Mouse (Mus musculus) cerebellum, postnatal 14 days (tissue): ENCODE results near the gene Carmil1.
A peak's percentile ranks its signal among the peaks of the same experiment; 100 is the strongest.

ENCODE experiments used
- DNase-seq, 2 experiments: peaks; one replicate each; pipeline ENCODE4 v3.0.0; 2021; ENCODE audit warnings: mixed read lengths in 2 of 2

Gene Carmil1

DNA sequence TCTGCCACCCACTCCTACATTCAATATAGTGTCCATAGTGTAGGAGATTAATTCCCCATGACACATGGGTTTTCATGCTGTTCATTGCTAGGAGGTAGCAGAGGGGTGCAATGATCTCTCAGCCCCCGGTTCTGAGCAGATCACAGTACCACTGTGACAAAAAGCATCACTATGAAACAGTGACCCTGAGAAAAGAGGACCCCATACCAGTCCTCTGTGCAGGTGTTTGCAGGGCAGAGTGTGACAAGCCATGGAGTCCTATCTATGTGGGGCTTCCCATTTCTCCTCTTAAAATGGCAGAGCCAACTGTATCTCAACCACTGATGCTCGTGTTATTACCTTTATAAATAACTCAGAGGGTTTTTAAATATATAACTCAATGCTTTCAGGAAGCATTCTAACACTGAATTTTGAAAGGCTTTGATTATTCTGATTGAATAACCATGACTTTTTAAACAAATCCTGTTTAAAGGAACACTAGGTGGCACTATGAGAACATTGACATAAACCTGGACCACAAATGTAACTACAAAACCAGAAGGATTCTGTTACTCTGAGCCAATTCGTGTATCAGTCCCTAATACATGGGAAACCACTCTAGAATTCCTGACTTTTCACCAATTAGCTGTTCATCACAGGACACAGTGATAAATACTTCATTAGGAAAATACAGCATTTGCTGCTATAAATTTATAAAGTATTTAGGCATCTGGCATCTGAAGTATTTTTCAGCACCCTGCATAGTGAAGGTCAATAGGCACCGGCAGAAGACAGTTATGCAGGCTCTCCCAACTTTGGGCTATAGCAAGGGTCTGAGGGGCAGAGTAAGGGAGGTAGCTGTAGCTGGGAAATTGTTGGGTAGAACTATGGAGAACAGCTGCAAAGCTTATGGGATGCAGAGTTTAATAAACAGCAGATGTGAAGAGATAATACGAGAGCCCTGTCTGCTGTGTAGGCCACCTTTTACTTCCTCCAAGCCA, 253.1 kb downstream of the Carmil1 start:
- peak in 1 of 2 experiments; percentile 15 for DNase-seq

DNA sequence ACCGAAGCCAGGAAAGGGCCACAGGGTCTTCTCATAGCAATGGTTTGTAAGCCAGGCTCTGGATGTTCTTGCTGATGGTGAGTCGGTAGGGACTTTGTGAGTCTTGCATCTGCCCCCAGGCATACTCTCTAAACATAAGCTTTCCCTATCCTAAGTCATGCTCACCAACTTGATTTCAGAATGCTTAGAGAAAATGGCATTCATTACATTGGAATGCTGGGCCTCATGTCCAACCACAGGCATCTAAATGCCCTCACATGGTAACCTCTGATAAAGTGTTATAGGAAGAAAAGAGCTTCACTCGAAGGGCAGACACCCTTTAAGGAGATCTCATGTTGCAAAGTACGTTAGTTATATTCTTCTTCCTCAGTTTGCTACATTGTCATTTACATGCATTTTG, 262.1 kb downstream of the Carmil1 start:
- no peak for DNase-seq

DNA sequence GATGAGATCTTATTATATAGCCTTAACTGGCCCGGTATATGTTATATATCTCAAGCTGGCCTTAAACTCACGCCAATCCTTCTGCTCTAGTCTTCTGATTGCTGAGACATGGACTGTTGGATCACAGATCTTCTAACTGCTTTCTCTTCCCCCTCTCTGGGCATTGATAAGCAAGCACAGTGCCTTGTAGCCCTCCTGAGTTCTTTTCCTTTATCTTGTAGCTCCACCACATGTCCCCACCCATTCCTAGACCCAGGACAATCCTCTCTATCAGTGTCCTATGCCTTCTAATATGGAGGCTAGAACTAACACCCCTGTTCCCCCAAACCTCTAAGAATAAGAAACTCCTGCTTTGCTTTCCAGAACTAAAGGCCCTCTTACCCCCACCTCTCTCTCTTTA, 275.1 kb downstream of the Carmil1 start:
- no peak for DNase-seq

DNA sequence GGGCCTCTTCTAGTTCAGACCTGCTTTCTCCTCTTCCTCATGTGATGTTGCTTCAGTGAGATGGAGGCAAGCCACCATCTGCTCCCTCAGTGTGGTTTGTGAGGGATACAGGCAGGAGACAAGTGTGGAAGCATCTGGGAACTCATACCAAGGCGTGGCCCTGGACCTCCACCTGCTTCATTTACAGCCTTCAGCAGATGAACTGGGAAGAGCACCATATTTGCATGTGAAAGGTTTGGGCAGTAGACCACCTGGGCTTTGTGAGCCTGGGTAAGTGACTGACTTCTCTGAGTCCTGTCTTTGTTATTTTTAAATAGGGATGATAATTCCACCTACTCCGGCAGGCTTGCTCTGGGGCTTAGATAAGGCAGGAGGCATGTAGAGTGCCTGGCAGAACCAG, 278.8 kb downstream of the Carmil1 start:
- DNase-seq, result no peak

DNA sequence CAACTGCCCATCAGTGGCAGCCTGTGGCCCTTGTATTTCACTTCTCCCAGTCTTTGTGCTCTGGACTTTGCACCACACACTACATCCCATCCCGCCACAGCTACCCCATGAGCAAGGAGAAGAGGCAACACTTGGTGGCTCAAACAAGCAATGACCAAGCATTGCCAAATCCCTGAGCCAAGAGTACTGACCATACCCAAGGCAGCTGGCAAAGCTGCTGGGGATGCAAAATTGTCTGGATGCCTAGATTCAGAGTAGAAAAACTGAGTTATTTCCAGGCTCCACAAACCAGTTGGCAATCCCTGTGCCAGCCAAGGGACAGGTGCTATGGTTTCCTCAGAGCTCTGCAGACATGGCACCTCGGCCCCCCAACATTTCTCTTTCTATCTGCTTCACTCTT, 279.5 kb downstream of the Carmil1 start:
- peak; percentile 43 to 58 for DNase-seq

DNA sequence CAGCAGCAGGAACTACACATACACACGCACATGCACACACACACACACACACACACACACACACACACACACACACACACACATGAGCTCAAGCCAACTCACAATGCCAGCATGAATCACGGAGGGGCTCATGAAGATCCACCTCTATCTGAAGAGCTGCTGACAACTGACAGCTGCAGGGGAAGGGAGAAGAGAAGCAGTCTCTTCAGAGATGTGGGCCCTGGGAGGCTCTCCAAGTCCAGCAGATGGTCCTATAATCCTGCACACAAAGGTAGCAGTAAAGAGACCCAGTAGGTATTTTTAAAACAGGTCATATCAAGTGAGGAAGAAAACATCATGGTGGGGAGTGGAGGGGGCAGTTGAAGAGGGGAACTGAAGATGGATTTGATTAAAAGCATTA, 281.8 kb downstream of the Carmil1 start:
- peak; percentile 48 to 70 for DNase-seq

DNA sequence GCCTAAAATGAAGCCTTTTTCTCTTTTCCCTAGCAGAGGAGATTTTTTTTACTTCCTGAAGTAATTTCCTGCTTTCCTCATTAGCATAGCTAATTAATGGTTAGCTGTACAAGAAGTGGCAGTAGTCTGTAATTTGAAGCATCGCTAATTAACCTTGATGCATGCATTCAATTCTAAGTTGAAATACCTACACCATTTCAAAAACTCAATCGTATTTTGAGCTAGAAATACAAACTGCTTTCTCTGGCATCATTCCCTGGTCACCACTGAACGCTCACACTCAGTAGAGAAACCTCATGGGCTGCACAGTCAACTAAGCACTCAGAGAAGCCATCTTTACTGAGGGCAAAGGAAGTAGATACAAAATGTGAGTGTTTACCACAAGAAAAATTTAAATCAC, 285.8 kb downstream of the Carmil1 start:
- no peak for DNase-seq

DNA sequence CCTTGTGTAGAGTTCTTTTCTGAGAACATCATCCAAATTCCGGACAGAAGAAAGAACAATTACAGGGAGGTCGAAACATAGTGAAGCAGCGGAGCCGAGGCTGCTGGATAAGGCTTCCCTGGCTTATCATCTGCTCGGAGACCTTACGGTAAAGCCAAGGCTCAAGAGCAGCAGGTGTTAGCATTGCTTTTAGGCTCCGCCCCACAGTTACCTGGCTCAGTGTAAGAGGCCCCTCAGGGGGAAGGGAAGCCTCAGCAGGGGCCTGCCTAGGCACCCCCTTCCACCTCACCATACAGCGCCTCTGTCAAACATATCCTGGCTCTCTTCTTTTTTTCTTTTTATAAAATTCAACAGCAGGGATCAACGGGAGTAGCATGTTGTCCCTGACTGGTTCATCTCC, 286.6 kb downstream of the Carmil1 start:
- no peak for DNase-seq

DNA sequence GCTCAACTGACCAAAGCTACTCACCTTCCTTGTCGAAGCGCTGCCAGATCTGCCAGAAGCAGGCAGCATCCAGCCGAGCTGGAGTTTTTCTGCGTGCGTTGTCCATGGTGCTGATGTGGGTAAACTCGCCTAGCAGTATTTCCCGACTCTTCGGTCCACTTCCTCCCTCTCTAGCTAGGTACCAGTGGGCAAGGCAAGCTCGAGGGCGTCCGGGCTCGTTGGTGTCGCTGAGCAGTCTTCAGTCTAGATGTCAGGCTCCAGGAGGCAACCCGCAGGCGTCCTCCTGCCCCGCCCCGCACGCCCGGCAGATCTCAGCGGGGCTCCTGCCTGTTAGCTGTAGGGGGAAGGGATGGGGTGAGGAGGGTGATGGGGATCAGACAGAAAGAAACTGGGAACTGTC, 289.7 kb downstream of the Carmil1 start, which contains the start of gene Scgn:
Scgn (minus strand) TSS at position 287 of the 400 bp plus-strand sequence.
- peak; percentile 13 to 24 for DNase-seq

DNA sequence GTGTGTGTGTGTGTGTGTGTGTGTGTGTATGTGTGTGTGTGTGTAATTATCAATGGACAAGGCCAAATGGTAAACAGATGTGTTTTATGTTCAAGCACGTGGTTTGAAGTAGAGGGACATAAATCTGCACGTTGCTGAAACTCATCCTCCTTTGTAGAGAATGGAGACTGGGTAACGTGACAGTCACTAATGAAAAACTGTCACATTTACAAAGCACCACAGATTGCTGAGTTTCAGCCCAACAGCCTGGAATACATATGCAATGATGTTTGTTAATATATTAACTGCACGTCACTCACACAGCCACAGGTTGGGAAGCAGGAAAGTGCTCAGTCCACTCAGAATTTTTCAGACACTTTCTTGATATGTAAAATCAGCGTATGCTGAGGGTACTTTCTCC, 290.1 kb downstream of the Carmil1 start:
- no peak for DNase-seq

DNA sequence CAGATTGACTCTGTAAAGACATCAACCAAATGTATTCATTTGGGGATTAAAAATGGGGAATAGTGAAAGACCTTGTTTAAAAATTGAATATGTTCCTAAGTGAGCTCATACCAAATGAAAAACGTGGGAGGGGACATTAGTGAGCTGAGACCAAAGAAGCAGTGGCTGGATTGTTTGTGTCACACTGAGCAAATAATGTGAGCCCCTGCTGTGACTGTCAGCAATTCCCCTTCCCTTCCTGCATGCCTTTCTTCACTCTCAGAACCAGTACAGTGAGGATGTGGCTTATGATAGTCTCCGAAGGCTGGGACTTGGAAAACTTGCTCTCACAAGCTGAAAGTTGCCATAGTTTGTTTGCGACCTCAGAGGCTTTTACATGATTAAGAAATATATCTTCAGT, 295.5 kb downstream of the Carmil1 start:
- DNase-seq, result no peak

DNA sequence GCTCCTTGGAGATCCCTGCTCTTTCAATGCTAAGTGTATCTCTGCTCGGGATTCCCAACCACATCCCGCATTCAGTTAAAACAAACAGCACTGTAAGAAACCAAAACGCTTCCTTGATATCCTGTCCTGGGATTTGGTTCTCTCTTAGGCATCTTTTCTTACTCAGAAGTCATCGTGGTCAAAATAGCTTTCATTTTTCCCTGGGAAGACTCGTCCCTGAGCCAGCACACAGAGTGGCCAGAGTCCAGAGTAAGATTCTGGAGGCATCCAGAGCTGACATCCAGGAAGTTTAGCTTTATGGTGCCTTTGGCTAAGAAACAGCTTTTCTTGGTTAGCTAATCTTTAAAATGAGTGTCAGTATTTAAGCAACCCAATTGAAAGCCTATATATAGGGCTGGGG, 308.3 kb downstream of the Carmil1 start:
- no peak for DNase-seq

DNA sequence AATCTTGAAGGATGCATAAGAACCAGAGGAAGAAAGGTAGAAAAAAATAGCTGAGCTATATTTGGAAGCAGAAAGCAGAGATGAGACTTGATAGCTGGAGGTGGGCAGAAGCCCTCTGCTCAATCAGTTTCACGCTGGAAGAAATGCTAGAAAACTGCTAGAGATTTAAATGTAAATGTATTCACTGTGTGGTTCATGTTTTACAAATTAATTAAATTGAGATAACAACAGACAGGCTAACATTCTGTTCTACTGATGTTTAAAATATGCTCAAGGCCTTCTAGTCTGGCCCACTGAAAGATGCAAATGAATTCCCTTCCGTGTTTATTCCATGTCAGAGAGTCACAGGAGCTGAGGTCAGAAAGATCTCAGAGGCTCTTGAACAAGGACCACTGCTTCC, 308.7 kb downstream of the Carmil1 start:
- no peak for DNase-seq

DNA sequence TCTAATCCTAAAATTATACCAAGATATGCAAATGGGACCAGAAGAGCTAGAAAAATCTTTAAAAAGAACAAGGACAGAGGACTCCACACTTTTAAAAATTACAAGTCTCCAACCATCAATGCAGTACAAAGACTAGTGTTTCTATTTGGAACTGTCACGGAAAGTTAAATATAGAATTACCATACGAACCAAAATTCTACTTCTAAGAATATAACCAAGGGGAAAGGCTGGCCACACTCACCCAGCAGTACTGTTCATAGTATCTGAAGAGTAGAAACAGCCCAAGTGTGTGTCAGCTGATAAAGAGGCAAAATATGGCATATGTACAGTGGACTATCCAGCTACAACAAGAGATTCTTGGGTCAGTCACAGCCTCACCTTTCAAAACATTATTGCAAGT, 315.7 kb downstream of the Carmil1 start:
- no peak for DNase-seq
